In the genomic region with DNA sequence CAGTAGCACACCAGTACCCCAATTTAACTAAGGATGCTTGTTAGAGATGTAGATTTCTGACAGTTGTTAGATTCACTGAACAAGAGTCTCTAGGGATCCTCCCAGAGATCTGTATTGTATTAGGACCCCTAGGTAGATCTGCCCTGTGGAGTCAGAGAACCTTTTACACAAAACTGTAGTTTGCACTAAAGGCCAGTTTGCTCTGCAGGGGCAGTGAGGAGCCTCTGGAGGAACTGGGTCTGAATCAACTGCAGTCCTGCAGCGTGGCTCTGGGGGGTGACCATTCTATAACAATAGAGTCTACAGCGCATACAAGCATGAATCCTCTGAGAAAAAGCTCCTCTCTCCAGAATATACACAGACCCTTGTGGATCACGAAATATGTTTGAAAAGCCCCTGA, we compare ENCODE assay signal across 16 mouse cellular contexts.
A peak's percentile ranks its signal among the peaks of the same experiment; 100 is the strongest.
DNase-seq lines count a peak whose midpoint lies in the region.
"Had no signal": no experiment of that assay in that cellular context is flagged by ENCODE, and none has a peak within 500 bp of the region (broad histone marks: within the 10 kb centered on the region; RNA-seq: fewer than 3 reads in every experiment).

No protein-coding gene starts in this region.

- intact Hi-C loops in heart, postnatal 10 days (cut with DNase I) = no loop called here

- peak; percentile 23 for DNase-seq in 3T3-L1 (ENCODE audit: low read depth, low spot score)
- DNase-seq in ES-CJ7 (ENCODE audit: low read depth, low spot score) = peak; percentile 60
- DNase-seq in R1 (ENCODE audit: low read depth, low spot score) = peak; percentile 76
- DNase-seq in heart, postnatal 10 days = no peak
- DNase-seq in thymus, postnatal 36 days = no peak
- DNase-seq: adrenal gland, adult 2 months; adrenal gland, postnatal 10 days; adrenal gland, postnatal 25 days; B cell, adult 2 months; cerebellum, adult 11 months; cerebellum, adult 18-20 months; cerebellum, adult 8-10 months; cerebellum, adult 9-11 months; cerebellum, postnatal 14 days; cerebellum, postnatal 36 days; embryo, embryonic 11 days had no signal

Comparison
In these comparisons a context has a peak if more than half of its experiments do, and no peak if none do; other contexts are left out.
1. DNase-seq: peak in 3T3-L1 (single experiment), ES-CJ7 (single experiment) and R1 (single experiment); none in heart, postnatal 10 days (0 of 2) and thymus, postnatal 36 days (0 of 2).